Mouse (Mus musculus) right cerebral cortex, adult 18-20 months (tissue): ENCODE measurements around the gene Sbno2.

ENCODE experiments used
- DNase-seq: peaks from one replicate; pipeline ENCODE4 v3.0.0; 2022; ENCODE audit warnings: mixed read lengths

The Sbno2 gene

GRCm38 (mm10) chr10:80121639-80122038 is 16.3 kb upstream of the Sbno2 start:
- DNase-seq = no peak

- DNase-seq = no peak
Observed at GRCm38 (mm10) chr10:80120146-80120545, 14.8 kb upstream of the Sbno2 start.

GRCm38 (mm10) chr10:80118552-80118951 is 13.2 kb upstream of the Sbno2 start:
- DNase-seq = no peak

- no peak for DNase-seq
Observed at GRCm38 (mm10) chr10:80117736-80118135, 12.4 kb upstream of the Sbno2 start.

GRCm38 (mm10) chr10:80116927-80117691 is 11.7 kb upstream of the Sbno2 start:
- no peak for DNase-seq

- DNase-seq = no peak
Observed at GRCm38 (mm10) chr10:80116563-80116926, 11.2 kb upstream of the Sbno2 start.

GRCm38 (mm10) chr10:80115944-80116335 is 10.6 kb upstream of the Sbno2 start:
- DNase-seq = no peak

GRCm38 (mm10) chr10:80115290-80115943 is 10.0 kb upstream of the Sbno2 start, which contains the start of gene Stk11:
Gene Stk11 (plus strand): TSS chr10:80115803.
- peak; percentile 100 for DNase-seq

- DNase-seq = peak; percentile 88
Observed at GRCm38 (mm10) chr10:80114341-80115284, 9.2 kb upstream of the Sbno2 start.

GRCm38 (mm10) chr10:80107678-80108077 is 2.3 kb upstream of the Sbno2 start:
- no peak for DNase-seq

GRCm38 (mm10) chr10:80105926-80106325 is 555 bp upstream of the Sbno2 start:
- no peak for DNase-seq

- DNase-seq = no peak
Observed at GRCm38 (mm10) chr10:80104181-80104580, 1.2 kb downstream of the Sbno2 start.

- DNase-seq = no peak
Observed at GRCm38 (mm10) chr10:80103032-80103431, 2.3 kb downstream of the Sbno2 start.

GRCm38 (mm10) chr10:80102216-80102915 is 3.0 kb downstream of the Sbno2 start:
- DNase-seq = peak; percentile 85

- no peak for DNase-seq
Observed at GRCm38 (mm10) chr10:80100982-80101381, 4.4 kb downstream of the Sbno2 start.

- no peak for DNase-seq
Observed at GRCm38 (mm10) chr10:80098630-80099029, 6.7 kb downstream of the Sbno2 start.

GRCm38 (mm10) chr10:80097275-80097674 is 8.1 kb downstream of the Sbno2 start:
- DNase-seq = no peak

- DNase-seq = no peak
Observed at GRCm38 (mm10) chr10:80095547-80095946, 9.8 kb downstream of the Sbno2 start.

GRCm38 (mm10) chr10:80094684-80095083 is 10.7 kb downstream of the Sbno2 start:
- no peak for DNase-seq

- DNase-seq = no peak
Observed at GRCm38 (mm10) chr10:80094085-80094484, 11.3 kb downstream of the Sbno2 start.

- DNase-seq = no peak
Observed at GRCm38 (mm10) chr10:80092690-80093089, 12.7 kb downstream of the Sbno2 start.

- DNase-seq = no peak
Observed at GRCm38 (mm10) chr10:80091527-80091926, 13.8 kb downstream of the Sbno2 start.

GRCm38 (mm10) chr10:80089146-80089545 is 16.2 kb downstream of the Sbno2 start:
- DNase-seq = no peak
